Mouse (Mus musculus) macrophage (primary cell): Measurements from ENCODE around the gene Tnks1bp1. TPM values are rescaled to one million over a fixed set of nuclear protein-coding genes. Genes with fewer than 3 reads are reported as not detected.

Experiments used
- H3K27ac ChIP-seq: fragments of 350-480 bp; formaldehyde crosslinking; 2 replicates; pipeline ENCODE4 v1.9.0; 2021
- H3K36me3 ChIP-seq: fragments of 350-480 bp; formaldehyde crosslinking; 2 replicates; pipeline ENCODE4 v1.9.0; 2021; ENCODE audit errors: inconsistent target
- H3K4me3 ChIP-seq: fragments of 350-480 bp; formaldehyde crosslinking; 2 replicates; pipeline ENCODE4 v1.9.0; 2021; ENCODE audit errors: inconsistent target
- H3K79me2 ChIP-seq: fragments of 350-480 bp; formaldehyde crosslinking; 2 replicates; pipeline ENCODE4 v1.9.0; 2021; ENCODE audit errors: inconsistent target
- WGBS: methylation state at CpG from one replicate; pipeline ENCODE4 v1.1.7; 2026; ENCODE audit warnings: inconsistent platforms; ENCODE audit not compliant: missing documents; 5-methylcytosine and 5-hydroxymethylcytosine counted together
- polyA plus RNA-seq: library from polyadenylated mRNA; stranded (reverse); fragments of 250-400 nt; gene quantifications from 3 replicates; pipeline ENCODE4 v1.2.4, GENCODE M21; 2018; ENCODE audit warnings: inconsistent platforms
- total RNA-seq, 78 experiments: library from RNA; depleted of rRNA; stranded (reverse); fragments of 250-400 nt; gene quantifications; 1 replicate in 9 of 78; 2 replicates in 24 of 78; 3 replicates in 43 of 78; 4 replicates in 2 of 78; pipeline ENCODE4 v1.2.4; 2018; ENCODE audit warnings: inconsistent platforms in 56 of 78

Tnks1bp1 gene
- total RNA-seq (2018; cell fraction: chromatin; rRNA removed), result 10 to 100 TPM in 16 of 26 experiments, 1 to 10 TPM in 10; 3.9 to 39.5 (median 12.2) TPM
- 10 to 100 TPM in 1 of 26 experiments, 1 to 10 TPM in 25; 3.6 to 10.6 (median 6.2) TPM for total RNA-seq (2018; cell fraction: cytosol; rRNA removed)
- 10 to 100 TPM in 6 of 26 experiments, 1 to 10 TPM in 20; 5.8 to 27.1 (median 9.5) TPM for total RNA-seq (2018; cell fraction: nucleus; rRNA removed)
- polyA plus RNA-seq, result 6.1 to 6.8 TPM (median 6.4 TPM) in 3 replicates

DNA sequence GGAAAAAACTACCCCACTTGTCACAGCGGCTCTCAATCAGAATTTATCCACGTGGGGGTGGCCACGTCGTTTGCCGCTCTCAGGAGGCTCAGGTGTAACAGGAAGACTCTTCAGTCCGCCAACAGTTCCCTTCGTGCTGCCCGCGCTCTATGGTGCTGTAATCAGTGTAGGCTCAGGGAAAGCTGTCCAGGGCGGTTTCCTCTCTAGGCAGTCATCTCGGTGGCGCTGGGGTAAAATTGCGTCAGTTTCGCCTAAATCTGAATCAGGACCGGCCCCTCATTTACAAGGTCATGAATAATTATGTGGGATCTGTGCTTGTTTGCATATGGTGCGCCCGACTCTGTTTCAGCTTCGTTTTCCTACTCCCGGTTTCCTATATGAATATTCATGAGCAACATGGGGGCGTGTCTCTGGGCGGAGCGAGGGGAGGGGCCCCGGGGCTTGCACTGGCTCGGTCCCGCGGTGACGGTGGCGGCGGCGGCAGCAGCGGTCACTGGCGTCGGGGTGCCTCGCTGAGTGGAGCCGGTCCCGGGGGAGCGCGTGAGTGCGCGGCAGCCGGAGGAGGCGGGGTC, at the start of gene Tnks1bp1:
Tnks1bp1 (plus strand) TSS at position 427 of the 572 bp plus-strand sequence.
- H3K4me3 ChIP-seq, result peak within 1 kb of the TSS; percentile 25
- no peak within 1 kb of the TSS for H3K27ac ChIP-seq
- peaks cover 39% of the 10 kb centered on the region for H3K36me3 ChIP-seq
- WGBS, result under 1% methylated on average over 42 of the region's 42 CpGs
- no peaks in the 10 kb centered on the region for H3K79me2 ChIP-seq

DNA sequence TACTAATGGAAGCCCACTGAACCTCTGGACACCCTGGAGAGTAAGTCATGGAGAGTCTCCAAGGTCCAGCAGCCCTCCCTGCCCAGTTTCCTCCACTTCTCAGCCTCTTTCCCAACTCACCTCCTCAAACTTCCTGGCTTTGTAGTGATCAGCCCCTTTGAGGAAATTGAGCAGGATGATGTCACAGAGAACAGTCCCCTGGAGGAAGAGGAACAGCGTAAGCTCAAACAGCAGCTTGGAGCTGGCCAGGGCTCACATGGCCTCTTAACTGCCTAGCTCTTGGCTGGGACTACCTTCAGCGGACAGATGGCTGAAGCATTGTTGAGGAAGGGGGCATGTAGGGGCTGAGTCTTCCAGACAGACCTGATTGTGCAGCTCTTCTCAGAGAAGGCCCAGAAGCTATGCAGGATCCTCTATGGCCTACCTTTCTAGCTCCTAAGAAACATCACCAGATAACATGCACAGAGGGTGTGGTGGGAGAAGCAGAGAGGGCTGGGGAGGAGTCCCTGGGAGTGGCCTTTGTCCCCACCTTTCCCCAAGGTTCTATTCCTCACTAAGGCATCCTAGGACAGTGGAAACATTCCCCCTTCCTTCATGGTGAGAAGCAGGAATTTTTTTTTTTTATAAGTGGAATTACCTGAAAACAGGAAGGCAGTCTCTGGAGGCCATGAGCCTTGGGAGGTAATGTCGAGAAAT, 48.2 kb upstream of the Tnks1bp1 start:
- H3K4me3 ChIP-seq, result no peak overlapping the region
- no peak overlapping the region for H3K27ac ChIP-seq
- no peaks in the 10 kb centered on the region for H3K36me3 ChIP-seq
- H3K79me2 ChIP-seq, result no peaks in the 10 kb centered on the region
- 39% methylated on average over 3 of the region's 3 CpGs for WGBS

DNA sequence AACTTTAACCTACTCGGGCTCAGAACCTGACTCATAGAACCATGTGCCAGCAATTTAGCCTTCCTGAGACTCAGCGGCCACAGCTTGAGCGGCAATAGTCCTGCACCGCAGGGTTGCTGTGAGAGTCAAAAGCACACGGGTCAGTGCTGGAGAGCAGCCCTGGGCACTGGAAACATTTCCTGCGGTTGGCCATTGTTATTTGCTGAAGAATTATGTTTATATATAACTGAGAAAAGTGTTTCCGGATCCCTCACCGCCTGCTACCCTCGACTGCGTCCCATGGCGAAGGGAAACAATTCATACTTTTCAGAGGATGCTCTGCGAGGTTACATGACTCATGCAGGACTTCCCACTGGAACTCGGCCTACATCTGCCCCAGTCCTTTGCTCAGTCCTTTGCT, 46.3 kb upstream of the Tnks1bp1 start:
- 85% methylated on average over 13 of the region's 13 CpGs for WGBS
- no peak overlapping the region for H3K27ac ChIP-seq
- no peaks in the 10 kb centered on the region for H3K36me3 ChIP-seq
- H3K4me3 ChIP-seq, result no peak overlapping the region
- no peaks in the 10 kb centered on the region for H3K79me2 ChIP-seq

DNA sequence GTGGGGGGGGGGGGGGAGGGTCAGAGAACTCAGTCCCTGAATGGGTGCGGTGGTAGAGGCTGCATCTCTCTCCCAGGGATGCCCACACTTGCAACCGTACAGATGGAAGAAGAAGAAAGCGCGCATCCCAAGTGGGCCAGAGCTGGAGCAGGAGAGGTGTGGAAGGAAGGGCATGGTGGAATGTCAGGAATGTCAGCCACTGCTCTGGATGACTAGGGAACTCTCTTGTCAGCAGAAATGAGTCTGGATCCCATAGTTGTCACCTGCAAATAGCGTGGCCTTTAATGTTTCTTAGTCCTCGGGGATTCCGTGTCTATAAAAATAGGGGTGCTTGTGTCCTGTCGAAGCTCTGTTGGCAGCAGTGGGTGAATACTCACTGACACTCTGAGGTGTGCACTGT, 45.2 kb upstream of the Tnks1bp1 start:
- no peaks in the 10 kb centered on the region for H3K79me2 ChIP-seq
- 94% methylated on average over 8 of the region's 8 CpGs for WGBS

GRCm38 (mm10) chr2:85004341-85004740, 43.5 kb upstream of the Tnks1bp1 start:
- H3K79me2 ChIP-seq, result no peaks in the 10 kb centered on the region
- H3K27ac ChIP-seq, result no peak overlapping the region
- H3K36me3 ChIP-seq, result no peaks in the 10 kb centered on the region
- H3K4me3 ChIP-seq, result no peak overlapping the region
- WGBS, result 91% methylated on average over 4 of the region's 4 CpGs

More for the DNA sequence above, 45.2 kb upstream of the Tnks1bp1 start:
- Histone ChIP-seq H3K27ac (no peak overlapping the region), H3K4me3 (no peak overlapping the region), H3K36me3 (no peaks in the 10 kb centered on the region)

DNA sequence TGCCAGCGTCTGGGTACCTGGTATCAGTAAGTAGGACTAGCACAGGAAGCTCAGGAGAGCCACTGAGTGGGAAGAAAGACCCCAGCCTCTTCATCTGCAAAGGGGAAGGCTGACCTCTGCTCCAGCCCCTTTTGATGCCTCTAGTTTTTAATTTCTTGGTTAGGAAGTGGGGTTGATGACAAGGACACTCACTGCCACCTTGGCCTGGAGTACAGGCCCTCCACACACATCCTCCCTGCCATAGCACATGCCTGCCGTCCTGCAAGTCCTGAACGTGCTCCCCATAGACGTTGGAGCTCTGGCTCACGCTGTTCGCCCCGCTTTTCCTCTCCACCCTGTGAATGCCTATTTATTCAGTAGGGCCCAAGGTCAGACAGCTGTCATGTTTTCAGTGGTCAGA, 41.2 kb upstream of the Tnks1bp1 start:
- whole genome bisulfite sequencing, result 97% methylated on average over 7 of the region's 7 CpGs
- H3K36me3 ChIP-seq, result no peaks in the 10 kb centered on the region
- no peaks in the 10 kb centered on the region for H3K79me2 ChIP-seq
- H3K27ac ChIP-seq, result no peak overlapping the region
- no peak overlapping the region for H3K4me3 ChIP-seq

GRCm38 (mm10) chr2:85007729-85008128, 40.1 kb upstream of the Tnks1bp1 start:
- 21% methylated on average over 4 of the region's 4 CpGs for WGBS
- Histone ChIP-seq H3K4me3 (no peak overlapping the region), H3K79me2 (no peaks in the 10 kb centered on the region), H3K27ac (no peak overlapping the region), H3K36me3 (no peaks in the 10 kb centered on the region)

- Histone ChIP-seq H3K4me3 (no peak overlapping the region), H3K27ac (no peak overlapping the region), H3K79me2 (no peaks in the 10 kb centered on the region), H3K36me3 (no peaks in the 10 kb centered on the region)
- 100% methylated on average over 2 of the region's 2 CpGs for WGBS
Observed at GRCm38 (mm10) chr2:85009212-85009611, 38.6 kb upstream of the Tnks1bp1 start.

GRCm38 (mm10) chr2:85011906-85012604, 35.8 kb upstream of the Tnks1bp1 start:
- Histone ChIP-seq H3K36me3 (no peaks in the 10 kb centered on the region), H3K27ac (no peak overlapping the region), H3K79me2 (no peaks in the 10 kb centered on the region), H3K4me3 (no peak overlapping the region)
- 96% methylated on average over 9 of the region's 9 CpGs for WGBS

GRCm38 (mm10) chr2:85012679-85013078, 35.1 kb upstream of the Tnks1bp1 start:
- Histone ChIP-seq H3K36me3 (no peaks in the 10 kb centered on the region), H3K27ac (no peak overlapping the region), H3K79me2 (no peaks in the 10 kb centered on the region), H3K4me3 (no peak overlapping the region)
- 61% methylated on average over 14 of the region's 14 CpGs for WGBS

GRCm38 (mm10) chr2:85013826-85014587, 33.8 kb upstream of the Tnks1bp1 start:
- Histone ChIP-seq H3K36me3 (no peaks in the 10 kb centered on the region), H3K4me3 (no peak overlapping the region), H3K27ac (no peak overlapping the region), H3K79me2 (no peaks in the 10 kb centered on the region)
- WGBS, result 56% methylated on average over 5 of the region's 5 CpGs

DNA sequence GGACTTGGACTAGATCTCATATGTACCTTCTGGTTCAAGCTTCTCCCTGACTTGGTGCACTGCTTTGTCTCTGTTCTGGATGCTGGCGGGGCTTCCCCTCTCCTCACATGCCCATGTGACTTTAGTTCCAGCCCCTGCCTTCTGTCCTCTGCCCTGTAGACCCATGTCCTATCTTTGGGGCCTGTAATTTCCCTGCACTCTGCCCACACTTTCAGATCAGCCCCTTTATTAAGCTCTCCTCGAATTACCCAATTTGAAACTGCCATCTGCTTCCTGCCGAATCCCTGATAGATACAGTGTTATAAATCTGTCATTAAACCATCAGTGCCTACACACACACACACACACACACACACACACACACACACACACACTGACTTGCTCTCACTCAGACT, 33.2 kb upstream of the Tnks1bp1 start:
- Histone ChIP-seq H3K79me2 (no peaks in the 10 kb centered on the region), H3K36me3 (no peaks in the 10 kb centered on the region), H3K4me3 (no peak overlapping the region), H3K27ac (no peak overlapping the region)
- whole genome bisulfite sequencing, result 17% methylated on average over 3 of the region's 3 CpGs

DNA sequence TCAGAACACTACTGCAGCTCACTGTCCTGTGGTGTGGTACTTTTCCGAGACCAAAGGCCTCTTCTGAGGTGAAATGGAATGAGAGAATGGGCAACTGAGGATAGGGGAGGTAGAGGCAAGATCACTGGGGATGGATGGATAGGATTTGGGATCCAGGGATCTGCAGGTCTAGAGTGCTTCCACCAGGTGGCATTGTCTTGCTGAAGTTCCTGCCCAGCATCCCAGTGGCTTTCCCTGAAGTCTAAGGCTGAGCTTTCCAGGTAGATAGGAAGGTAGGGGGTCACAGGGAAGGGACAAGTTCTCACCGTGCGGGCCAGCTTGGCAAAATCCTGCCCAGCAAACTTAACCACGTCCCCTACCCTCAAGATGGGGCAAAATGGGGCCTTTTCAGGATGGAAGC, 25.8 kb upstream of the Tnks1bp1 start:
- WGBS, result 92% methylated on average over 4 of the region's 4 CpGs
- H3K27ac ChIP-seq, result no peak overlapping the region

DNA sequence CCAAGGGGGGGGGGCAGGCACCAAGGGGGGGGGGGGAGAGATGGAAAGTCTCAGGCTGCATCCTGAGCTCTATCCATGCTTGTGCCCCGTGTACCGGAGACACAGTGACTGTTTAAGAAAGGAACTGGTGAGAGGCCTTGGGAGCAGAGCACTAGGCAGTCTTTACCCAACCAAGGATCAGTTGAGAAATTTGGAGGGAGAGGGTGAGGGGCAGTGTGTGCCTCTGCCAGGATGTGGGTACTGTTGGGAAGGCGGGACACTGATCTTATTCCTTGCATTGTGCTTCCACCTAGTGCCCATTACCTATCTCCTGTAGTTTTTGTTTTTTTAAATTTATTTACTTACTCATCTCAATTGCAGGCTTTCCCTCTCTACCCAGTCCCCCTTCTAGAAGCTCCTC, 21.6 kb upstream of the Tnks1bp1 start:
- H3K79me2 ChIP-seq, result no peaks in the 10 kb centered on the region
- no peaks in the 10 kb centered on the region for H3K36me3 ChIP-seq
- H3K27ac ChIP-seq, result no peak overlapping the region
- WGBS, result 76% methylated on average over 3 of the region's 3 CpGs
- H3K4me3 ChIP-seq, result no peak overlapping the region

More for the DNA sequence above, 25.8 kb upstream of the Tnks1bp1 start:
- Histone ChIP-seq H3K36me3 (no peaks in the 10 kb centered on the region), H3K79me2 (no peaks in the 10 kb centered on the region), H3K4me3 (no peak overlapping the region)
